Mouse (Mus musculus) spleen, adult 2 months (tissue): ENCODE results near the gene Kcnf1.

Source experiments
- CTCF ChIP-seq: fragments of 200-500 bp; IDR thresholded peaks from 2 replicates; pipeline ENCODE4 v1.5.1; 2011; ENCODE audit warnings: mild to moderate bottlenecking, inconsistent platforms; ENCODE audit not compliant: insufficient read depth, insufficient read length, insufficient replicate concordance; ENCODE audit errors: extremely low read depth
- POLR2A ChIP-seq: fragments of 200-500 bp; IDR thresholded peaks from 2 replicates; pipeline ENCODE4 v1.6.1; 2011; ENCODE audit warnings: low read depth, low read length, inconsistent platforms

GRCm38 (mm10) chr12:17132243-17132642, 44.4 kb downstream of the Kcnf1 start:
- TF ChIP-seq POLR2A (no peak), CTCF (no peak)
